Mouse (Mus musculus) testis, adult 2 months (tissue): ENCODE results near the gene Tmem200c.

Source experiments
- CTCF ChIP-seq: fragments of 200-500 bp; IDR thresholded peaks from 2 replicates; pipeline ENCODE4 v1.5.1; 2012; ENCODE audit warnings: low read depth, mild to moderate bottlenecking, inconsistent platforms, low read length, moderate library complexity; ENCODE audit not compliant: control insufficient read depth, insufficient read depth, insufficient replicate concordance
- POLR2A ChIP-seq: fragments of 200-500 bp; IDR thresholded peaks from 2 replicates; pipeline ENCODE4 v1.6.1; 2012; ENCODE audit warnings: low read depth, mild to moderate bottlenecking, inconsistent platforms, low read length, moderate library complexity; ENCODE audit not compliant: control insufficient read depth

DNA sequence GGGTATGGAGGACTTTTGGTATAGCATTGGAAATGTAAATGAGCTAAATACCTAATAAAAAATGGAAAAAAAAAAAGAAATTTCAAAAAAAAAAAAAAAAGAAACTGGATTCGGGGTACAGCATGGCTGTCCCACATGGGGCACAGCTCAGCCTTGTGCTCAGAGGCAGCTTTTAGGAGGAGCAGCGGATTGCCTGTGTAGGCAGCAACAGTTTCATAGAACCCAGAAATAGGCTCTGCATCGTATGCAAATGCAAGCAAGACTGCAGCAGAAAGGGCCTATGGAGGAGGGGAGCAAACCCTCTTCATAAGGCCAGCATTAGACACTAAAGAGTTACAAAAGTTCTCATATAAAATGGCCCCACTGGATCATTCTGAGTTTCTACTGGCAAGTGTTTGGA lies 64.2 kb downstream of the Tmem200c start:
- TF ChIP-seq CTCF (no peak), POLR2A (no peak)
